Mouse (Mus musculus): ENCODE data around the gene Taar8c. TPM values are rescaled to one million over a fixed set of nuclear protein-coding genes. Genes with fewer than 3 reads are reported as not detected.
"Not testable (repeated sequence)": the region's sequence is repeated elsewhere in the genome, so short reads cannot be mapped to it uniquely, and the experiment has no call there.

The Taar8c gene
- total RNA-seq (2021), result not detected
- long read RNA-seq, experiment 1, result 0 reads
- long read RNA-seq, experiment 2, result 0 reads

- intact Hi-C loops (cut with DNase I); H3K27ac ChIP-seq; DNase-seq; H3K4me3 ChIP-seq: not testable (repeated sequence)
Measured at GRCm38 (mm10) chr10:24101812-24102211, at the start of gene Taar8c. Gene Taar8c (minus strand): TSS chr10:24101912.

DNA sequence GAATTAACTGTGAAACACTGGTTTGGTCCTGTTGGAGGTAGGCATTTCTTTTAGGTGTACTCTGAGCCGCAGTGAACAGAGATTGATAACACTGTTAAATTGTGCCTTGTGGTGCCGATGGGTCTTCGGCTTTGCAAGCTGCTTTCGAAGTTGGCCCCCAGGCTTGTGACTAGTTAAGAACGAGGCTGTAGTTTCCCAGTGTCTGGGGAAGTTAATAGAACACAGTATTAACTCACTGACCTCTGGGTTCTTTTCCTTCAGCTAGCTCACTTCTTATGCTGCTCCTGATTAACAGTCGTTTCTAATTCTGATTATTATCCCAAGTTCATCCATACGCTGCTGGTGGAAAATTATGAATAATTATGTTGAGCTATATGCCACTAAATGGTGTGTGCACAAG lies 48.4 kb upstream of the Taar8c start:
- Histone ChIP-seq H3K27ac (peak overlapping the region; percentile 94), H3K4me3 (peak overlapping the region; percentile 96)
- no peak for DNase-seq
- TF ChIP-seq CTCF (IDR thresholded peaks at IDR 0.05), result no peak
- intact Hi-C loops (cut with DNase I), result no loop called here

DNA sequence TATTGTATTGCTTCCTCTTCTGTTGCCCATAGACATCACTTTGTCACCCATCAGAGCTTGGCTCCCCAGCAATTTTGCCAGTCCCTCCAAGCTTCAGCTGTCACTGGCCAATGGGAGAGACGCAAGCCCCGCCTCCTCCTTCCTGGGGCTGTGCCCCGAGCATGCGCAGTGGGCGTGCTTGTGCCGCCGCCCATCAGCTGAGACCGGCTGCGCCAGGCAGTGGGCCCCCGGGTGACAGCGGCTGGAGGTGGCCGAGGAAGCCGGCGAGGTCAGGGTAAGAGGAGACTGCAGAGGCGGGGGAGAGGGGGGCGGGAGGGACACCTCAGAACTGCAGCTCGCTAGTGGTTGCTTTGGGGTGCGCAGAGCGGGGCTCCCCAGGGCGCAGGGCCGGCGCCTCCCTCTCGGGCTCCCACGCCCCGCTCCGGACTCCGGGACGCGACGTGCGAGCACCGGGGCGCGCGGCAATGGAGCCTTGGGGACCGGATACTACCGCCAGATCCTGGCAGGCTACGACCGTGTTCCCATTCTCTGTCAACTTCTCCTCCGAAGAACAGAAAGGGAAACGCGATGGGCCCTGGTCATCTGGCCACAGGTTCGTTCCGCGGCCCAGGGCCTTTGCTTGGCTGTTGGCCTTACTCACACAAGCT lies 47.5 kb upstream of the Taar8c start, which contains the start of gene Stx7:
Stx7 (plus strand) TSS at position 168 of the 647 bp plus-strand sequence.
- DNase-seq, result peak; percentile 96
- TF ChIP-seq CTCF (IDR thresholded peaks at IDR 0.05), result no peak
- intact Hi-C loops (cut with DNase I), result no loop called here
- H3K4me3 ChIP-seq, result peak within 1 kb of the TSS; percentile 96
- peak within 1 kb of the TSS; percentile 94 for H3K27ac ChIP-seq

- intact Hi-C loops (cut with DNase I), result no loop called here
- DNase-seq, result no peak
- H3K27ac ChIP-seq, result no peak overlapping the region
- no peak overlapping the region for H3K4me3 ChIP-seq
- TF ChIP-seq CTCF (IDR thresholded peaks at IDR 0.05), result no peak
Measured at GRCm38 (mm10) chr10:24142735-24143134, 41.0 kb upstream of the Taar8c start.

GRCm38 (mm10) chr10:24138623-24139261 lies 37.0 kb upstream of the Taar8c start:
- TF ChIP-seq CTCF (IDR thresholded peaks at IDR 0.05), result no peak
- no peak for DNase-seq
- no peak overlapping the region for H3K4me3 ChIP-seq
- no peak overlapping the region for H3K27ac ChIP-seq
- intact Hi-C loops (cut with DNase I), result no loop called here

DNA sequence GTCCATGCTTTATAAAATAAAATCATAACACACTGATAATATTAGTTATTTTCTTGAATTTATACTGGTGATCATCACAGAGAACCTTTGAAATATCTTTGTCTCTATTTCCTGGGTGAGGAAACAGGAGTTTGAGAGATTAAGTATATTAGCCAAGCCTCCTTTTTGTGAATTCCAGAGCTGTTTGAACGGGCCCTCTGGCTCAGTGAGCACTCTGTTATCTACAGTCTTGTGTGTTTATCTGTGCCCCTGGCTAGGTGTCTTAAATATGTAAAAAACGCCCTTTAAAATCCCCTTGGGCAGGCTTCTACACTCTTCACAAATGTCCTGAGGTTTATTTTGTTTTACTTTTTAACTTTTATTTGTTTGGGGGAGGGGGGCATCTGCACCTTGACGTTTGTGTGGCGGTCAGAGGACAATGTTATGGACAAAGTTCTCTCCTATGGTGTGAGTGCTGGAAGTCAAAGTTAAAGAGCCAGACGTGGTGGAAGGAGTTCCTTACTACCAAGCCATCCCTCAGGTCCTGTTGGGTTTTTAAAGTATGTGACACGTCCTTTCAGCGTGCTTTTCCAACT lies 32.4 kb upstream of the Taar8c start:
- Histone ChIP-seq H3K4me3 (no peak overlapping the region), H3K27ac (no peak overlapping the region)
- no peak for DNase-seq
- intact Hi-C loops (cut with DNase I), result loop anchor here (5.0 kb wide), 1 partner anchor 157 kb away; no protein-coding TSS in a partner anchor
- no peak for TF ChIP-seq CTCF (IDR thresholded peaks at IDR 0.05)

DNA sequence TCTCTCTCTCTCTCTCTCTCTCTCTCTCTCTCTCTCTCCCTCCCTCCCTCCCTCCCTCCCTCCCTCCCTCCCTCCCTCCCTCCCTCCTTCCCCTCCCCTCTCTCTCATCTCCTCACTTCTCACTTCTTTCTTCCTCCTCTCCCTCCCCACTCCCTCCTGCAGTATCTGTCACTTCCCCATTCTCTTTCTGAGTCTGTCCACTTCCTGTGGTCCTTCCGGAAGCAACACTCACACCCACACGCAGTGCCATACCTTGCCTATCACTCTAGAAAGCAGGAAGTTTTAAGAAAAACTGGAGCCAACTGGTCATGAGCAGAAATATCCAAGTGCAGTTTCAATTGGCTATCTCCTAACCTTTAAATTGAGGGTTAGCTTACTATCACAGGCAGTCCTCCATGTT lies 31.4 kb upstream of the Taar8c start:
- no peak overlapping the region for H3K27ac ChIP-seq
- no peak for DNase-seq
- intact Hi-C loops (cut with DNase I), result loop anchor here (5.0 kb wide), 1 partner anchor 156 kb away; no protein-coding TSS in a partner anchor
- TF ChIP-seq CTCF (IDR thresholded peaks at IDR 0.05), result no peak
- H3K4me3 ChIP-seq, result no peak overlapping the region

DNA sequence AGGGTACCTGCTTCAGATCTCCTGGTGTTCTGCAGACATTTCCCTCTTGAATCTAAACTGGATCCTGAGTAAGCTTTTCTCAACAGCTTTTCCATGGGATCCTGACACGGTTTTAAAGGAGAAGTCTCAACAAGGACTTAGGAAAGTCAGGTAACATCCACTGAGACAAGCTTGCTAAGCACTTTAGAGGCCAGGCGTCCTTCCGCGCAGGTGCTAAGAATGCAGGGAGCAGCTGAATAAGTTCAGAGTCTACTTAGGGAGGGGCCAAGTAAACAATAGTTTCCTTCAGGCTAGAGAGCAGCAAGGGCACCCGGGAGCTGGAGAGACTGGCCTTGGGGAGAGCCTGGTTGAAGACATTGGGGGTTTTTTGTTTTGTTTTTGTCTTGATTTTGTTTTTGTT lies 30.6 kb upstream of the Taar8c start:
- no peak for TF ChIP-seq CTCF (IDR thresholded peaks at IDR 0.05)
- no peak for DNase-seq
- intact Hi-C loops (cut with DNase I), result loop anchor here (5.0 kb wide), 1 partner anchor 155 kb away; no protein-coding TSS in a partner anchor
- Histone ChIP-seq H3K27ac (no peak overlapping the region), H3K4me3 (peak overlapping the region; percentile 69)

GRCm38 (mm10) chr10:24131451-24132262 lies 29.9 kb upstream of the Taar8c start:
- intact Hi-C loops (cut with DNase I), result loop anchor here (2.0 to 5.0 kb wide), 2 partner anchors 154 to 319 kb away; no protein-coding TSS in a partner anchor
- Histone ChIP-seq H3K4me3 (peak overlapping the region; percentile 69), H3K27ac (no peak overlapping the region)
- peak; percentile 29 for DNase-seq
- TF ChIP-seq CTCF (IDR thresholded peaks at IDR 0.05), result peak; percentile 84

DNA sequence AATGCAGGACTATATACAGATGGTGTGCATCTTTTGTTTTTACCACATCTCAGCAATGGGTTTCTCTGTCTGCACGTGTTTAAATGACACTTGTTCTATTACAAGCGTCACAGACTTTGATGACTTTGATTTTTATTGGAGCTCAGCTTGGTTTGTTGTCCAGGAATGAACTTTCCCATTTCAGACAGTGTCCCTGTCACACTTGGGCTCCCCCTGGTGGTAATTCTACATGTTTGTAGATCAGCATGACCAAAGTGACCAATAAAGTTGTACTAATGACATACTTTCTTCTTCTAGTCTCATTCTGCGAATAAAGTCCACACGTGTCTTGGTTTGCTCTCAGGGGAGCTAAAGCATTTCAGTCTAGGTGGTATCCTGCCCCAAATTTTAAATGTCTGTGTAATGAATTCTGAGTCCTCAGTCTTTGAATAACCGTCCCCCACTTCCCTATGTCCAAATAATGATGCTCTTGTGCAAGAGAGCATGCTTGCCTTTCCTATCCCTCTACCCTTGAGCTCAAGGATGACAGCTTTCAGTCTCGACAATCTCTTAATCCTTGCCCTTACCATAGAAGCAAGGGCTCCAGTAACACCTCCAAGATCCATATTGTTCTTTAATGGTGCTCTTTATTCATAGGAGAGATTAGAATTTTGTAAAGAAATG lies 9.5 kb upstream of the Taar8c start:
- H3K27ac ChIP-seq, result no peak overlapping the region
- intact Hi-C loops (cut with DNase I), result loop anchor here (1.0 kb wide), 1 partner anchor 132 kb away; no protein-coding TSS in a partner anchor
- peak; percentile 19 for DNase-seq

GRCm38 (mm10) chr10:24109434-24109833 lies 7.7 kb upstream of the Taar8c start, which contains the start of gene Taar9:
Gene Taar9 (minus strand): TSS chr10:24109534.
- intact Hi-C loops (cut with DNase I), result not testable (repeated sequence)

More for the DNA sequence above, 9.5 kb upstream of the Taar8c start:
- no peak overlapping the region for H3K4me3 ChIP-seq
- TF ChIP-seq CTCF (IDR thresholded peaks at IDR 0.05), result peak; percentile 71

DNA sequence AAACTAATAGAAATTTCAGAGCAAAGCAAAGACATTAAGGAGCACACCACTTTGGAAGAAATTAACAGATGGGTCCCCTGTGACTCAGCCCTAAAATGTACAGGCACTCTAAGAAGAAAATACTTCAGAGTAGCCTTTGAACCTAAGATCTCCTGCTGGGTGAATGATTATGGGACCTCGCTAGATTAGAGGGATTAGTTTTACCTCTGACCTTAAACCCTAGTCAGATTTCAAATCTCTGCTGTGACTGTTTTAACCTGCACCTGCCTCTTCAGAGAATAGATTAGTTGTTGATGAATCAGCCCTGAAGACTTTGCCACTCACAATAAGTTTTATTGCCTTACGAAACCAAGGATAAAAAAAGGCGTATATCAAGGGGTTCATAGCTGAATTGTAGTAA lies 6.5 kb upstream of the Taar8c start:
- no peak for TF ChIP-seq CTCF (IDR thresholded peaks at IDR 0.05)
- intact Hi-C loops (cut with DNase I), result no loop called here
- Histone ChIP-seq H3K4me3 (no peak overlapping the region), H3K27ac (no peak overlapping the region)
- no peak for DNase-seq

More at GRCm38 (mm10) chr10:24109434-24109833, 7.7 kb upstream of the Taar8c start, which contains the start of gene Taar9:
- H3K27ac ChIP-seq, H3K4me3 ChIP-seq, DNase-seq: not testable (repeated sequence)

Data from gastrocnemius, adult 2 months (tissue).